Mouse (Mus musculus) layer of hippocampus, postnatal 14 days (tissue): ENCODE measurements around the gene Ugt1a8. TPM values are rescaled to one million over a fixed set of nuclear protein-coding genes. Genes with fewer than 3 reads are reported as not detected.
"Not testable (repeated sequence)": the region's sequence is repeated elsewhere in the genome, so short reads cannot be mapped to it uniquely, and the experiment has no call there.

Experiments used
- DNase-seq, 2 experiments: peaks; one replicate each; pipeline ENCODE4 v3.0.0; 2021 to 2022; ENCODE audit warnings: low spot score in 2 of 2, mixed read lengths in 1 of 2
- total RNA-seq, 2 experiments: library from RNA; stranded (reverse); gene quantifications; 2 replicates each; pipeline ENCODE4 v1.2.3; 2021

The Ugt1a8 gene
- total RNA-seq, 2 experiments from 2014 or later: not detected

GRCm38 (mm10) chr1:88109027-88109557 lies 21.5 kb downstream of the Ugt1a8 start:
- DNase-seq: not testable (repeated sequence)

GRCm38 (mm10) chr1:88109604-88110003 lies 22.0 kb downstream of the Ugt1a8 start:
- DNase-seq: not testable (repeated sequence)

- not testable (repeated sequence) for DNase-seq
Measured at GRCm38 (mm10) chr1:88112769-88113168, 25.2 kb downstream of the Ugt1a8 start.

- DNase-seq: not testable (repeated sequence)
Measured at GRCm38 (mm10) chr1:88120550-88120949, 32.9 kb downstream of the Ugt1a8 start.

DNA sequence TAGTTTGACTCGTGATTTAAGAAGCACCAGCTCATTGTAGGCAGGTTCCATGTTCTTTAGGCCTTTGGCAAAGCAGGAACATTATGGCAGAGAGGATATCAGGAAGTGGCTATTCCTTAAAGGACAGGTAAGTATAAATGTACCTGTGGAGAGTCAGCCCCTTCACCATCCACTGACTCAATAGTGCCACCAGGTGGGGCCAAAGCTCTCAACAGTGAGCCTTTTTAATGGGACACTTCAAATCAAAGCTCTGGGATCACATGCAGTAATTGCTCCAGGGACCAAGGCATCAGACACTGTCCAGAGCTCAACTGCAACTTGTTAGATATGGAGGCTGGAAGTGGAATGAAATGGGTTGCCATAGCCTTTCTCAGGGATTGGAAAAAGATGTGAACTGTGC lies 33.9 kb downstream of the Ugt1a8 start:
- not testable (repeated sequence) for DNase-seq

DNA sequence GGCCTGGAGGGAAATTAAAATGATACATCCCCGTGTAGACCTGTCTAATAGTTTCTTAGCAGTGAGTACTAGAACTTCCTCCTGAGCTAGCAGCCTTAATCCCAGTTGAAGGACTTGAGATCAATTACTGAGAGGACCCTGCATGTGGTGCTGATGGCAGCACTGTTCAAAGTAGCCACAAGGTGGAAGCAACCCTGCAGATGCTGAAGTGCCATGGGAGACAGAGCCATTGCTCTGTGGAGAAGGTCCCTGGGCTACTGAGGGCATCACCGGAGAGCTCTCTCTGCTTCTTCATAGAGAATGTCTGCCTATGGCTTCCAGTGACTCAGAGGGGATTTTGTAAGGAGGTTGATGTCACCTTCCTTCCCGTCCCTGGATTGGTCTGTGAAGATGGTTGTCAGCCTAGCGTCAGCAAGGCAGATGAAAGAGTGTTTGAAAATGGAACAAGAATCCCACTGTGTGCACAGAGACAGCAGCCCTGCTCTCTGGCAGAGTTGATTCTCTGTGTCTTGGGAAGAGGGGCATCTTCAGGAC lies 38.3 kb downstream of the Ugt1a8 start:
- not testable (repeated sequence) for DNase-seq

GRCm38 (mm10) chr1:88129091-88129490 lies 41.5 kb downstream of the Ugt1a8 start:
- not testable (repeated sequence) for DNase-seq

- DNase-seq: not testable (repeated sequence)
Measured at GRCm38 (mm10) chr1:88130223-88130622, 42.6 kb downstream of the Ugt1a8 start.

DNA sequence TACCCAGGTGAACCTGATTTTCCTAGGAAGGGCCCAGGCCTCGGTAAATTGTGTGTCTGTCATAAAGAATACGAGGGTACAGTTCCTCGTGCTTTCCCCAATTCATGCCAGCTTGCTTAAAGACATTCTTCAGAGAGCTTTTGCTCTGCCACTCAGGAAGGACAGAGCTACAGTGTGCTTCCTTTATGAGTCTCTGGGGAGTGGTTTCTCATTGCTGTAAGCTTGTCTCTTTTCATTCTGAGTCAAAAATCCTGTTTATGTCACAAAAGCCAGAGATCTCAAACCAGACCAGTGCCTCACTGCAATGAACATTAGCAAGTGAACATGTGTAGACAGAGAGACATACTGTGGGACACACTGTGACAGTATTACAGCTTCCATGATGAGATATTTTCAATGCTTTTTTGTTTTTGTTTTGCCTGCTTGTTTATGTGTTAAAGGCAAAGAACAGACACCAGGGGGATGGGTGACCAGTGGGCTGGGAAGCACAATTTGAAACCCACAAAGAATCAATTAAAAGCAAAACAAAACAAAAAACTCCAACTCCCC lies 46.4 kb downstream of the Ugt1a8 start:
- DNase-seq: no peak

GRCm38 (mm10) chr1:88134457-88135011 lies 46.9 kb downstream of the Ugt1a8 start, which contains the start of gene Ugt1a6a:
TSS of gene Ugt1a6a (plus strand) at chr1:88134809.
- peak in 1 of 2 experiments; percentile 24 for DNase-seq

- DNase-seq: not testable (repeated sequence)
Measured at GRCm38 (mm10) chr1:88135229-88135904, 47.8 kb downstream of the Ugt1a8 start.

DNA sequence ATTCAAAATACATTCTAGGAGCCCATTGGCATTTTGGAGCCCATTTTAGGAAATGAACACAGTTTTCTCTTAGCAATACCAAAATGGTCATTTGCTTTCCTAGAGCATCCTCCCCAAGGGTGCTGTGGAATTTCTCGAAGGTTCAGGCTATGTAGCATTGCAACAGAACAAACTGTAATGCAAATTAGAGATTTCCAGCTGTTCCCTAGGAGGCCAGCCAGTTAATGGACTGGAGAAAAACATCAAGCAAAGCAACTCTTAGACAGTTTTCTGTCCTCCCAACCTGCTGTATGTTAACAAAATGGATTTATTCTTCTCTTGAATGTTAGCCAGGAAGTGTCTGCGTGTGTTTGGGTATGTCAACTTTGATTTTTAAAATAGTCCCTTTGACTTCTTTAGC lies 49.0 kb downstream of the Ugt1a8 start:
- DNase-seq: no peak

DNA sequence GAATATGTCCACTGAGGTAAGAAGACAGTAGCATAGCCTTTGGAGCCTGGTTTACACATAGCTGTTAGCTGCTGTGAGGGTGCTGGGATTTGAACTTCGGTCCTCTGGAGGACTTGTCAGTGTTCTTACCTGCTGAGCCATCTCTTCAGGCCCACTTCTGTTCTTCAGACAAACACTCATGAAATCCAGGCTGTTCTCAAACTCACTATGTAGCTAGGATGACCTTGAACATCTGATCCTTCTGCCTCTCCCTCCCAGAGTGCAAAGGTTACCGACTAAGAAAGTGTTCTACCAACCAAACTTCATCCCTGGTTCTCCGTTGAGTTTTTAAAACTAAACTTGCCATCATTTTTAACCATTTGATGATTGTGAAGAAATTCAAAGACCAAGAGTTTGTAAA lies 49.7 kb downstream of the Ugt1a8 start:
- no peak for DNase-seq

DNA sequence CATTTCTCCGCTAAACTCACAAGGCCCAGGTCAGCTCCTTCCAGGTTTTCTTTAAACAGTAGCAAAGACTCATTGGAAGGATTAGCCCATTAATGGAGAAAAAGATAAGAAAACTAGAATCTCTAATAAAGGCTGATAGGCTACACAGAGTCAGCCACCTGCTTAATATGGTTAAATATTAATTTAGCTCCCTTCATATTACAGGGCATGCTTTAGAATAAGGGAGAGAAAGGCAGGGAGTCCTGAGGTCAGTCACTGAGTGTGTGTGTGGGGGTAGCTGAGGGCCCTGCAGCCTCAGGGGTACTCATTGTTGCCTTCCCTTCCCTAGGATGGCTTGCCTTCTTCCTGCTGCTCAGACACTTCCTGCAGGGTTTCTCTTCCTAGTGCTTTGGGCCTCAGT lies 50.5 kb downstream of the Ugt1a8 start:
- DNase-seq: no peak

DNA sequence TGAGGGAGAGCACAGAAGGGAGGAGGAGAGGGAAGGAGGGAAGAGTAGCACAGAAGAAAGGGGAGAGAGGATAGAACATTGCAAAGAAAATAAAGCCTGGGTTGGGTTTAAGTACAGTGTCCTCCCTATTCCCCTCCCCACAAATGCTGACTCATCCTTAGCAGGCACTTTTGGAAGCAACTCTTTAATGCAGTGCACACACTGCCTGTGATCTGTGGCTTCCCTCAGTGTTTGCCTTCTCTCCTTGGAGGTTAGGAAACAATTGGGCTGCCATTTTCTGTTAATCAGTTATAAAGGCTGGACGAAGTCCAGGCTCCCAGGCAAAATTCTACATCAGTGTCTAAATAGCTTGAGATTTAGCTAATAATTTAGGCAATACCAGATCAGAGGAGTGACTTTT lies 52.9 kb downstream of the Ugt1a8 start:
- not testable (repeated sequence) for DNase-seq

DNA sequence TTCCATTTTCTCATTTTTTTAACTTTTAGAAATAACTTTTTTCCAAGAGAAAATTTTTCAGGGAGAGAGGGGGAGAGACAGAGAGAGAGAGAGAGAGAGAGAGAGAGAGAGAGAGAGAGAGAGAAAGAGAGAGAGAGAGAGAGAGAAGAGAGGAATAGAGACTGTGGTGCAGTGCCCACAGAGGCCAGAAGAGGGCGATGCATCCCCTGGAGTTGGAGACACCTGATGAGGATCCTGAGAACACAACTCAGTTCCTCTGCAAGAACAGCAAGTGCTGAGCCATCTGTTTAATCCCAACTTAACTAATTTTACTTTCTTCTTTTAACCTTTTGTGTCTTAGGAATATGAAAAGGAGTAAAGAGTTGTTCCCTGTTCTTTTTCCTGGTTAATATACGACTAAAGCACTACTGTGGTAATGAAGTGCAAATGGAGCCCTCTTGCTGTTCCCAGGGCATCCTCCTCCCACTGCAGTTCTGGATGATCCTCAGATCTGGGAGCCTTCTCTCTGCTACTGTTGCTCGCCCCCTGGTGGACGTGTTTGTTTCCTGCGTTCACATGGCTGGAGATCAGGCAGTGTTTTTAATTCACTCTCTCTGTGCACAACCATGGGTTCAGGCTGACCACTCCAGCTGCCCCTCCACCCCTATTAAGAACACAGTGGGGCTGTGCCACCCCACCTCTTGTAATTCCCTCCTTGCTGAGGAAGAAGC lies 56.5 kb downstream of the Ugt1a8 start:
- DNase-seq: peak in 1 of 2 experiments; percentile 25

DNA sequence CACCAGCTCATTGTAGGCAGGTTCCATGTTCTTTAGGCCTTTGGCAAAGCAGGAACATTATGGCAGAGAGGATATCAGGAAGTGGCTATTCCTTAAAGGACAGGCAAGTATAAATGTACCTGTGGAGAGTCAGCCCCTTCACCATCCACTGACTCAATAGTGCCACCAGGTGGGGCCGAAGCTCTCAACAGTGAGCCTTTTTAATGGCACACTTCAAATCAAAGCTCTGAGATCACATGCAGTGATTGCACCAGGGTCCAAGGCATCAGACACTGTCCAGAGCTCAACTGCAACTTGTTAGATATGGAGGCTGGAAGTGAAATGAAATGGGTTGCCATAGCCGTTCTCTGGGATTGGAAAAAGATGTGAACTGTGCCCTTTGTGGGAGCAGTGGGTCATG lies 57.7 kb downstream of the Ugt1a8 start:
- DNase-seq: not testable (repeated sequence)

DNA sequence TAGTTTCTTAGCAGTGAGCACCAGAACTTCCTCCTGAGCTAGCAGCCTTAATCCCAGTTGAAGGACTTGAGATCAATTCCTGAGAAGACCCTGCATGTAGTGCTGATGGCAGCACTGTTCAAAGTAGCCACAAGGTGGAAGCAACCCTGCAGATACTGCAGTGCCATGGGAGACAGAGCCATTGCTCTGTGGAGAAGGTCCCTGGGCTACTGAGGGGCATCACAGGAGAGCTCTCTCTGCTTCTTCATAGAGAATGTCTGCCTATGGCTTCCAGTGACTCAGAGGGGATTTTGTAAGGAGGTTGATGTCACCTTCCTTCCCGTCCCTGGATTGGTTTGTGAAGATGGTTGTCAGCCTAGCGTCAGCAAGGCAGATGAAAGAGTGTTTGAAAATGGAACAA lies 62.5 kb downstream of the Ugt1a8 start:
- peak in 1 of 2 experiments; percentile 24 for DNase-seq

DNA sequence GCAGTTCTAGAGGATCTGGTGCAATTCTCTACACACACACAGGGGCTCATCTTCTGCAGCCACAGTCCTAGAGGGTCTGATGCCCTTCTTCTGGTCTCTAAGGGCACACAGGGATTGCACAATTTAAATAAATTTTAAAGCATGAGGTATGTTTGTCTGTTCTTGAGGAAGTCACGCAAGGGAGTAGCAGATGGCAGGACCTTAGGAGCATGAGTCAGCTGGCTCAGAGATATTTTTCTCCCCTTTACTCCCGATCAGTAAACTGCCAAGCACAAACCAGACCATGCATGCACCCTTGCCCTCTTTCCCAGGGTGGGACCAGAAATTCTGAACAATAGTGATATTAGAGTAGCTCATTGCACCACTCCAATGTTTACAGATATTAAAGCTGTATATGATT lies 70.8 kb downstream of the Ugt1a8 start:
- DNase-seq: no peak

GRCm38 (mm10) chr1:88165711-88166110 lies 78.1 kb downstream of the Ugt1a8 start, which contains the start of gene Ugt1a5:
TSS of gene Ugt1a5 (plus strand) at chr1:88166012.
- no peak for DNase-seq

- DNase-seq: not testable (repeated sequence)
Measured at GRCm38 (mm10) chr1:88172190-88172589, 84.6 kb downstream of the Ugt1a8 start.
